Mouse (Mus musculus) ES-Bruce4 (cell line): Measurements from ENCODE around the gene Pfkfb3.
"Not testable (repeated sequence)": the region's sequence is repeated elsewhere in the genome, so short reads cannot be mapped to it uniquely, and the experiment has no call there.

Source experiments
- CTCF ChIP-seq: IDR thresholded peaks from one replicate; pipeline ENCODE4 v1.8.1; 2011; ENCODE audit warnings: low read depth, low read length
- POLR2A ChIP-seq: IDR thresholded peaks from one replicate; pipeline ENCODE4 v1.8.1; 2011; ENCODE audit warnings: low read length; ENCODE audit not compliant: insufficient read depth

GRCm38 (mm10) chr2:11541528-11541927 lies 12.3 kb downstream of the Pfkfb3 start:
- TF ChIP-seq CTCF, POLR2A: not testable (repeated sequence)
